Mouse (Mus musculus): ENCODE results near the gene Adprm.
"Not testable (repeated sequence)": the region's sequence is repeated elsewhere in the genome, so short reads cannot be mapped to it uniquely, and the experiment has no call there.

The Adprm gene

DNA sequence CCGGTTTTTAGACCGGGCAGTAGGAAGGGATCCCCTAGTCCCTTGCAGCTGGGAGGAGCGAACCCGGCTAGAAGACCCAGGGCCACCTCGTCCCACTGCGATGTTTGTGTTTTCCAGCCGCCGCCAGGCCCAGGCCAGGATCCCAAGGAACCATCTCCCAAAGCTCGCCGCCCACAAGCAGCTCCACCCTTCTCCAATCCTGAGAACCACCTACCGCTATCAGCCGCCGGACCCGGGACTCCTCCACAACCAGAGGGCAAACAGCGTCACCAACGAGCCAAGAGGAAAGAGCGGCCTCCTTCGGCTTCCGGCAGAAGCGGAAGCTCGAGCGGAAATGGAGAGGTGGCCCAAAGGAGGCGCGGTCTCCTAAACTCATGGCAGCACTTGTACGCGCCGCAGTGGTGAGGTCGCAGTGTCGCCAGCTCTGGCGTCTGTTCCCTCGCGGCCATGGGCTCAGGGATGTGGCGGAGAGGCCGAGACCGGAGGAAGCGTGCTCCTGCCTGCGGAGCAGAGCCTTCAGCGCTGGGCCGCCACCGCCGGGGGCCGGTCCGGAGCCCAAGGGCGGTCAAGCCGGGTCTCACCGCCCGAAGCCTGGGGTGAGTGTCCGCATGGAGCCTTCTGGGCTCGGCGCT is at the start of gene Adprm, which contains the start of gene Sco1:
Gene Adprm (minus strand): TSS at position 274 of the 632 bp plus-strand sequence.
Gene Sco1 (plus strand): TSS at position 350 of the 632 bp plus-strand sequence.
- DNase-seq (ENCODE audit: low read depth, low spot score), result peak; percentile 73

DNA sequence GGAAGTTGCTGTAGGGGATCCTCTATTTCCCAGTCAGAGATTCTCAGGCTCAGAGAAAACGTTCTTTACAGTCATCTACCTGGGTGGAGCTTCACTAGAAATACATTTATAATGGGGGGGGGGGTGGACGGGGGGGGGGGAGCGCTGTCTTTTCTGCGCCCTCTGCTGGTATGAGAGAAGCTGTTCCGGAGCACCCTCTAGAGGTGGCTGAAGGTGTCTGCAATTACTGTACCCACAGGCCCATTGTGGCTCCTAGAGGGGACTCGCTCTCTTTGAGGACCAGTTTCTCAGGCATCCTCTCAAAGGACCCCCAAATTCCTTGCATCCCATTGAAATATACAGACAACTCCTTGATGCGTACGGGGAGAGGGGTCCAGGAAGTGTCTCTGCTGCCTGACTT is 49.3 kb upstream of the Adprm start:
- no peak for DNase-seq (ENCODE audit: low read depth, low spot score)

DNA sequence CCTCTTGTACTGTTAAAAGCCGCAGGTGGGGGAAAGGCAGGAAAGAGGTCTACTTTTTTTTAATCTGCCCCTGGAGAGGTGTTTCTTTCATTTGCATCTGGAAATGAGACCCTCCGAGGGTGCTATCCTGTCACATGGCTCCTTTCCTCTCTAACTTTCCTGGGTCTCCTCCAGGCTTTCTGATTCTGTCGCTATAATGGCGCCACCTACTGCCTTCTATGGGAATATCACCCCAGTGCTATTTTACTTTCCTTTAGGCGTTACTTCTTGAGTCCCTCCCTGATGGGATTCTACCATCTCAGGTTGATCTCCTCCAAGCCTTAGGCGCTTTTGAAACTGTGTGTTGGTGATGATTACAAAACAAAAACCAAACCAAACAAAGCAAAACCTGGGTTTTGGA is 47.8 kb upstream of the Adprm start:
- no peak for DNase-seq (ENCODE audit: low read depth, low spot score)

DNA sequence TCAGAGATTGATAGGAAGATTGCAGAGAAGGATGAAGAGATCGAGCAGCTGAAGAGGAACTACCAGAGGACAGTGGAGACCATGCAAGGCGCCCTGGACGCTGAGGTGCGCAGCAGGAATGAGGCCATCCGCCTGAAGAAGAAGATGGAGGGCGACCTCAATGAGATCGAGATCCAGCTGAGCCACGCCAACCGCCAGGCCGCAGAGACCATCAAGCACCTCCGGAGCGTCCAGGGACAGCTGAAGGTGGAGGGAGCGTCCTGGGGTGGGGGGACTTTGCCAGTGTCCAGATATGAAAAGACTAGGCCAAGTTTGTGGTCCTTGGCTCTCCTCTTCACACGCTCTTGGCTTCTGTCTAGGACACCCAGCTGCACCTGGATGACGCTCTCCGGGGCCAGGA is 46.8 kb upstream of the Adprm start:
- DNase-seq (ENCODE audit: low read depth, low spot score), result no peak

DNA sequence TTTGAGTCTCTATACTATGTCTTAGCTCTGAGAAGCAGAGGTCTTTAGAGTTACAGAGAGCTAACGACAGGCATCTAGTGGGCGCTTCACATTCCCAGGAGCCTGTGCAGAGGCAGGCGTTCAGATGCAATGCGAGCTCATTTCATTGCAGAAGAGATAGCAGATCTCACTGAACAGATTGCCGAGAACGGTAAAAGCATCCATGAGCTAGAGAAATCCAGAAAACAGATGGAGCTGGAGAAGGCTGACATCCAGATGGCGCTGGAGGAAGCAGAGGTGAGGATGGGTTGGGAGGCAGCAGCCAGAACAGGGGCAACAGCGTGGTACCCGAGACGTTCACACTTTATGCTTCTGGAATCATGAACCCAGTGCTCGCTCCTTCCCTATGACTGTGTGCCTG is 46.0 kb upstream of the Adprm start:
- no peak for DNase-seq (ENCODE audit: low read depth, low spot score)

DNA sequence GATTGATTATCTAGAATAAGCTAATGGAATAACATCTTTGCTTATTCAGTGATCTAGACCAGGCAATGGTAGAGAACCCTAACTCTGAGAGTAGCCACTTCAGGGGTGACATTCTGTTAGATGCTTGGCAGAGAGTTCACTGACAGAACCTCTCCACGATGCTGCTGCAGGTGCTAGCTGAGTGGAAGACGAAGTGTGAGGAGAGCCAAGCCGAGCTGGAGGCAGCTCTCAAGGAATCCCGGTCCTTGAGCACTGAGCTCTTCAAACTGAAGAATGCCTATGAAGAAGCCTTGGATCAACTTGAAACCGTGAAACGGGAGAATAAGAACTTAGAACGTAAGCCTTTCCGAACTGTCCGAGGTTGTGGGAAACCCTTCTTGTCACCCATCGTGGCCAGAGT is 45.3 kb upstream of the Adprm start:
- no peak for DNase-seq (ENCODE audit: low read depth, low spot score)

DNA sequence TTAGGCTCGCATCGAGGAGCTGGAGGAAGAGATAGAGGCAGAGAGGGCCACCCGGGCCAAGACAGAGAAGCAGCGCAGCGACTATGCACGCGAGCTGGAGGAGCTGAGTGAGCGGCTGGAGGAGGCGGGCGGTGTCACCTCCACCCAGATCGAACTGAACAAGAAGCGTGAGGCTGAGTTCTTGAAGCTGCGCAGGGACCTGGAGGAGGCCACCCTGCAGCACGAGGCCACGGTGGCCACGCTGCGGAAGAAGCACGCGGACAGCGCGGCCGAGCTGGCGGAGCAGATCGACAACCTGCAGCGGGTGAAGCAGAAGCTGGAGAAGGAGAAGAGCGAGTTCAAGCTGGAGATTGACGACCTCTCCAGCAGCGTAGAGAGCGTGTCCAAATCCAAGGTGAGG is 42.1 kb upstream of the Adprm start:
- no peak for DNase-seq (ENCODE audit: low read depth, low spot score)

DNA sequence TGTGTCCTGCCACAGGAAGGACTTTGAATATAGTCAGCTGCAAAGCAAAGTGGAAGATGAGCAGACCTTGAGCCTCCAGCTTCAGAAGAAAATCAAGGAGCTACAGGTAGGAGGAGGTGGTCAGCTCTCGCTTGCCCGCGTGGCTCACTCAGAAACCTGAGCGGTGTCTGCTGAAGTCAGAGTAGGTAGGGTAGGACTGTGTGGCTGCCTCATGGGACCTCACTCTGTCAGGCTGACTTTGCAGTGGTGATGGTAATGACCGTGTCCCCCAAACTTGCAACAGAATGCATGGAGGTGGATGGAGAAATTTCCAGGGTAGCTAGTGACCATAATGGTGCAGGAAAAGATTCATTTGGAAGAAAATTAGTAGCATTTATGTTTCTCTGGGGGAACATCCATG is 41.3 kb upstream of the Adprm start:
- no peak for DNase-seq (ENCODE audit: low read depth, low spot score)

DNA sequence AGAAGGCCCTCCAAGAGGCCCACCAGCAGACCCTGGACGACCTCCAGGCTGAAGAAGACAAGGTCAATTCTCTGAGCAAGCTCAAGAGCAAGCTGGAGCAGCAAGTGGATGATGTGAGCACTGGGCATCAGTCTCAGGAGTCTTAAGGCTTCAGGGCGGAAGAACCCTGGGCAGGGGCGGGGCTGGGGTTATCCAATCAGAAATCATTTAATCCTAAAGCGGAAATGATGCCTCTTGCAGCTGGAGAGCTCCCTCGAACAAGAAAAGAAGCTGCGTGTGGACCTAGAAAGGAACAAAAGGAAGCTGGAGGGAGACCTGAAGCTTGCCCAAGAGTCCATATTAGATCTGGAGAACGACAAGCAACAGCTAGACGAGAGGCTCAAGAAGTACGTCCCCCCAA is 40.8 kb upstream of the Adprm start:
- DNase-seq (ENCODE audit: low read depth, low spot score), result no peak

DNA sequence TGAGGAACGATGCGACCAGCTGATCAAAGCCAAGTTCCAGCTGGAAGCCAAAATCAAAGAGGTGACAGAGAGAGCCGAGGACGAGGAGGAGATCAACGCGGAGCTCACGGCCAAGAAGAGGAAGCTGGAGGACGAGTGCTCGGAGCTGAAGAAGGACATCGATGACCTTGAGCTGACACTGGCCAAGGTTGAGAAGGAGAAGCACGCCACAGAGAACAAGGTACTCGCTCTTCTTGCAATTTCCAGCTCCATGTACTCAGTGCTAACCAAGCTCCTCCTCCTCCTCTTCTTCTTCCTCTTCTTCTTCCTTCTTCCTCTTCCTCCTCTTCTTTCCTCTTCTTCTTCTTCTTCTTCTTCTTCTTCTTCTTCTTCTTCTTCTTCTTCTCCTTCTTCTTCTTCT is 40.0 kb upstream of the Adprm start:
- not testable (repeated sequence) for DNase-seq (ENCODE audit: low read depth, low spot score)

DNA sequence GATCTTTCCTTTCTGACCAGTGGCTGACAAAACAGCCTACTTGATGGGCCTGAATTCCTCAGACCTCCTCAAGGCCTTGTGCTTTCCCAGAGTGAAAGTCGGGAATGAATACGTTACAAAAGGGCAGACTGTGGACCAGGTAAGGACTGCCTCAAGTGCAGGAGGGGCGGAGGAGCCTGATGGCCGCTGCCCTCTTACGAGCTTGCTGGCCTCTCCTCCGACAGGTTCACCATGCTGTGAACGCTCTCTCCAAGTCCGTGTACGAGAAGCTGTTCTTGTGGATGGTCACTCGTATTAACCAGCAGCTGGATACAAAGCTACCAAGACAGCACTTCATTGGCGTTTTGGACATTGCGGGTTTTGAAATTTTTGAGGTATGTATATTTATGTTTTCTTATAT is 34.8 kb upstream of the Adprm start:
- DNase-seq (ENCODE audit: low read depth, low spot score), result no peak

DNA sequence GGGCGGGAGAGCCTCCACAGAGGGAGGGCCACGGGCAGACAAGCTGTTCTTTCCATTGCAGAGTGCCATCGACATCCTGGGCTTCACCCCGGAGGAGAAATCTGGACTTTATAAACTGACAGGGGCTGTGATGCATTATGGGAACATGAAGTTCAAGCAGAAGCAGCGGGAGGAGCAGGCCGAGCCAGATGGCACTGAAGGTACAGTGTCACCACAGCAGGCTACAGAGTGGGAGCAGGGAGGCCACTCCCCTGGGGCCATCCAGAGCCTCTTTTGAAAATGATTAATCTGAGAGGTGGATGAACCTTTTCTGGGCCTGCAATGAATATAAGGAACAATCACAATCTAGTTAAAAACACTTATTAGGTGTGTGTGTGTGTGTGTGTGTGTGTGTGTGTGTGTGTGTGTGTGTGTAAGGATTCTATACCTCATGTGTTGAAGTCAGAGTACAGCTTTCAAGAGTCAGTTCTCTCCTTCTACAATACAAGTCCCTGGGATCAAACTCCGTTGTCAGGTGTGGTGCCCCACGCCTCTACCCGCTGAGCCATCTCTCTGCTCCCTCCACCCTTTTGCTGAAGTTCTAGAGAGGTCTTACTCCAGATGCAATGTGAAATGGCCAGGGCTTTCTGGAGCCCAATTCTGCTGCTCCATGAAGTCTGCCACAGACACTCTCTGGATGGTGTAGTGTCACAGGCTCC is 34.2 kb upstream of the Adprm start:
- no peak for DNase-seq (ENCODE audit: low read depth, low spot score)

DNA sequence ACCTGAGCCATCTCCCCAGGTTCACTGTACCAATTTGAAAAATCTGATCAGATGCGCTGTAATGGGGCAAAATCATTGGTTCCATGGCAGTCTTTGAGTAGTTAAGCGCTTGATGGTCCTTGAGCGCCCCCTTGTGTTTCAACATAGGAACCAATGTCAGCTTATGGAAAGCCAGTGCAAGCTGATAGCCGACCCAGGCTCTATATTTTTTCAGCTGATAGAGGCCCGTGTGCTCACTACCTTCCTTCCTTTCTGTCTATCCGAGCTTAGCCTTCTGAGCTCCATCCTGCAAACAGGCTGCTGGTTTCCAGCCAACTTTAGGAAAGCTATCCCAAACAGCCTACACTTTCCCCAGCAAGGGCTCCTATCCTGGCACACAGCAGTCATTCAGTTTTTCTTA is 33.1 kb upstream of the Adprm start:
- peak; percentile 55 for DNase-seq (ENCODE audit: low read depth, low spot score)

DNA sequence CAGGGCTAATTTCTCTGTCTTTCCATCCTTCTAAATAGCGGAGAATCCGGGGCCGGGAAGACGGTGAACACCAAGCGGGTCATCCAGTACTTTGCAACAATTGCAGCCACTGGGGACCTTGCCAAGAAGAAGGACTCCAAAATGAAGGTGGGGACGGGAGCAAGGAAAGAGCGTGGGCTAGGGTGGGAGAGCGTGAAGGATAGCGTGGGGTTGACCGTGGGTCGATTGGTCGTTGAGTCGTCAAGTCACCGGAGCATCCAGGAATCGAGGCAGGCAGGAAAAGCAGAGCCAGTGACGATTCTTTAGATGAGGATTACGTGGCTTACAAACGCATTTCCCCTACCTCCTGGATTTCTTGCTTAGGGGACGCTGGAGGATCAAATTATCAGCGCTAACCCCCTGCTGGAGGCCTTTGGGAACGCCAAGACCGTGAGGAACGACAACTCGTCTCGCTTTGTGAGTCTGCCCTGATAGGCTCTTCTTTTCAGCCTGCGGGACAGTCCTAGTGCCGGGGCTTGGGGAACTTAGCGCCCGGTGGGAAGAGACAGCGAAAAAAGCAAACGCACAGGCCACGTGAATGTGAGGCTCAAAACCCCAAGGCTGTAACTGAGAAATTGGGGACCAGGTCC is 31.4 kb upstream of the Adprm start:
- DNase-seq (ENCODE audit: low read depth, low spot score), result no peak

DNA sequence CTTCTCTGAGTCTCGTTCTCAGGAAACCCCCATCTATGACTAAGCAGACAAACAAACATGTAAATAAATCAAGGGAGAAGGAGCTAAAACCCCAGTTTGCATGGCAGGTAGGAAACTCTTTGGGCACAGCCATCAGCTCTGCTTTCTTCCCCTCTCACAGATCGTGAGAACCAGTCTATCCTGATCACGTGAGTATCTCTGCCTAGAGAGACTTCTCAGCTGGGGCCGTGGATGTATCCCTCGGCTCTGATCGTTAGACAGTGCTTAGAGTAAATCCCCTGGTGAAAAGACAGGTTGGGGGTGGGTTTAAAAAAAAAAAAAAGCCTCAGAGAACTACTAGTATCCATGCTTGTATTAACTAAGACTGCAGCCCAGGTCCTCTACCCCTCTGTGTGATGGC is 30.8 kb upstream of the Adprm start:
- DNase-seq (ENCODE audit: low read depth, low spot score), result no peak

DNA sequence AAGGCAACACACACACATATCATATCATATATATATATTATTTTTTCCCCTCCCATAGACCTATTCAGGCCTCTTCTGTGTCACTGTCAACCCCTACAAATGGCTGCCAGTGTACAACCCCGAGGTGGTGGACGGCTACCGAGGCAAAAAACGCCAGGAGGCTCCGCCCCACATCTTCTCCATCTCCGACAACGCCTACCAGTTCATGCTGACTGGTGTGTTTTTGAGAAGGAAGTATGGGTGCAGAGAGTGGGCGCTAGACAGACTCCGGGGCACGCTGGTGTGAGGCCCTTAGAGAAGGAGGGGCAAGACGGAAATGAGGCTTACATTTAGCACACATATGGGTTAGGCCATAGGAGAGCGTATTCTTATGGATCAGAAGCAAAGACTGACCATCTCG is 30.4 kb upstream of the Adprm start:
- DNase-seq (ENCODE audit: low read depth, low spot score), result no peak

DNA sequence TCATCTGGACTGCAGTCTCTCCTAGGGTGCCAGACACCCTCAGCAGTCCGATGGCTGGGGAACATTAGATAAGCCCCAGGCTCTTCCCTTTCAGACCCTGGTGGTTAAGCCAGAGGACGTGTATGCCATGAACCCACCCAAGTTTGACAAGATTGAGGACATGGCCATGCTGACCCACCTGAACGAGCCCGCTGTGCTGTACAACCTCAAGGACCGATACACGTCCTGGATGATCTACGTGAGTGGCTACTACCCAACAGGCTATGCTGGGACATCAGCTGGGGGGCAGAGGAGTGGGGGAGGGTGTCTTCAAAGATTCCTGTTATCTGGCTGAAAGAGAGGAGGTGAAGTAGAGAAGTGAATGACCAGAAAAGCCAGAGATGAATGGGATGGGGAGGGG is 29.8 kb upstream of the Adprm start:
- DNase-seq (ENCODE audit: low read depth, low spot score), result no peak

DNA sequence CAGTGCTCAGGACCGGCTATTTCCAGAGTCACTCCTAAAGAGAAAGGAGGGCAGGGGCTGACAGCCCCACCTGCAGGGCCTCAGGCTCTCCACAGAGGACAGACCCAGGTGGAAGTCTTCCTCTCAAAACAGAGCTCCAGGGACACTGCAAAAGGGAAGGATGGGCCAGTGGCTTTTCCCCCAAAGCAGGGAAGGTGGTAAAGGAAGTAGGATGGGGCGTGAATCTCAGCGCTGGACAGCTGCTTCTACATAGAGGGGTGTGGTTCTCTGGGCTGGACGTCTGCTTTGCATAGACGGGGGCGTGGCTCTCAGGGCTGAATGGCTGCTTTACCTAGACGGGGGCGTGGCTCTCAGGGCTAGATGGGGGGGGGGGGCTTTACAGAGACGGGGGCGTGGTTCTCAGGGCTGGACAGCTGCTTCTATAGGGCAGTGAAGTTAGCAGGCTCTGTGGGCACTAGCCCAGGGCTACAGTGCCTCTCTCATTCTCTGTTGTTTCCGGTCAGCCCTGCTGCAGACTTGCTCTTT is 28.8 kb upstream of the Adprm start:
- no peak for DNase-seq (ENCODE audit: low read depth, low spot score)

DNA sequence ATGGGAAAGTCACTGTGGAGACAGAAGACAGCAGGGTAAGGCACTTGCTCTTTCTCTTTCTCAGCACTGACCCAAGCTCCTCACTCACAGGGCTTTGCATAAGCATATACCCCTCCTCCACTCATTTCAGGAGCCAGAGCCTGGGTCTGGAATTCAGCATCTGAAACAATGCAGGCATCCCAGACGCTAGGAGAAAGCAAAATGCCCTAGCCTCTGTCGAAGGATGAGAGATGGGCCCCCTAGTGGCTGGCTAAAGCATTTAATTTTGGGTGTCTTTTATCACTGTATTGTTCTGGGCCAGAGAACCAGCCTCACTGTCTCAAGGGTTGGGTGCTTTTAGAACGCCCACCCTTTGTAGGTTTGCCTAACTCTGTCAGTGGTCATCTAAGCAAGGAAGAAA is 27.8 kb upstream of the Adprm start:
- DNase-seq (ENCODE audit: low read depth, low spot score), result peak; percentile 18

DNA sequence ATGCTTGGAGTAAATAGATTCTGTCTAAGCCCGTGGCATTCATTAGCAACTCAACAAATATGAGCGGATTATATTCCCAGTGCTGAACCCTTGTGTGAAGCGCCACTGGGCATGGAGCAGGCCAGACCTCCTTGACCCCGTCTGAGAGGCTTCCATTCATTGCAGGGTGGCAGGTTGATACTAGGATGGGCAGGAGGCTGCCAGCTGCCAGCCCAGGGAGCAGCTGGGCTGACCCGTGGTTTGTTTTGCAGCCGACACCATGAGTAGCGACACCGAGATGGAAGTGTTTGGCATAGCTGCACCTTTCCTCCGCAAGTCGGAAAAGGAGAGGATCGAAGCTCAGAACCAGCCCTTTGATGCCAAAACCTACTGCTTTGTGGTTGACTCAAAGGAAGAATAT is 27.3 kb upstream of the Adprm start:
- no peak for DNase-seq (ENCODE audit: low read depth, low spot score)

DNA sequence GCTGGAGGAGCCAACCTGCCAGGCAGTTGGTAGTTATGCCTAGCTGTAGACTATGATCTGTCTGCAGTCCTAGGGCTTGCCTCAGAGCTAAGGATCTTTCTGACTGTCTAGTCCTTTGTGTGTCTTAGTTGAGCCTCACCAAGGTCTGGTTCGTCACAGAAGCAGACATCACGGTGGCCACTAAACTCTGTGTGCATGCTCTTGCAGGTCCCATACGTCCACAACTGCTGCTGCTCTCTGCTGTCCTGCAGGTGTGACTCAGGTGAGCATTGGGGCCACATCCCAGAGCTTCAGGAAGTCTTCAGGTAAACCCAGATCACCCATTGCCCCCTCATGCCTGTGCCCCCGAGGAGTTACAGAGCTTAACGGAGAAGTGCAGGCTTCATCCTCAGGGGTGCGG is 26.5 kb upstream of the Adprm start:
- DNase-seq (ENCODE audit: low read depth, low spot score), result no peak

DNA sequence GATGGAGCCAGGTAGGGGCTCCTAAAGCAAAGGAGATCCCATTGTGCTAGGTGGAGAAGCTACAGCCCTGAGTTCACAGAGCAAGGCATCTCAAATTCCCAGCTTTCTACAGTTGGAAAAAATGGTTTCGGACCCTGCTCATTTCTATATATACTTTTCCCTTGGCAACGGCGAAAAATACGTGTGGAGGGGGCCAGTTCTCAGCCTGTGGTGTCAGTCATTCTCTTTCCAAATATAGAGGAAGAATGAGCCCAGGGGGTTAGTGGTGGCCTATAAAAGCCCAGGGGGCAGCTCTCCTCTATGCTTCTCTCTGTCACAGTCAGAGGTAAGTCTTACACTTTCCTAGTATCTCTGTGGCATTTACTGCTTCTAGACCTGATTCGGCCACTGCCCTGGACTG is 25.6 kb upstream of the Adprm start, which contains the start of gene Myh3:
Gene Myh3 (plus strand): TSS at position 301 of the 400 bp plus-strand sequence.
- no peak for DNase-seq (ENCODE audit: low read depth, low spot score)

DNA sequence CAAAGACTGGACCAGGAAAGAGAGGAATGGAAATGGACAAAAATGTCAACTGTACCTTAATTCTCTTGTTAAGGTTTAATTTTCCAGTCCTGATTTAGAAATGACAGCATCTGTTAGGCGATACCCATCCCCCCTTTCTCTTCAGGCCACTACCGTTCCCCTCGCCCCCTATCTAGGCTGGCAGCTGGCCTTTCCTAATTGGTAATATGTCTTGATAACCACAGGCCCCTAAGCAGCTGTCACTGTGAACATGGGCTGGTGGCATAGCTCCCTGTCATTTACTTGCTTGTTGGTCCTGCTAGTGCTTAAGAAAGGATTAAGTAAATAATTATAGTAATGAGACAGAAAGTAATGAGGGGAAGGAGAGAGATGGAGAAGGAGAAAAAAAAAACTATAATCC is 25.0 kb upstream of the Adprm start:
- DNase-seq (ENCODE audit: low read depth, low spot score), result no peak

All from retina, adult 2 months (tissue).